Mouse (Mus musculus) liver, embryonic 14.5 days (tissue): ENCODE results near the gene Man1c1.

Experiments used
- CTCF ChIP-seq: IDR thresholded peaks from 2 replicates; pipeline ENCODE4 v1.5.1; 2016; ENCODE audit warnings: antibody characterized with exemption, low read depth, control low read depth
- EP300 ChIP-seq: IDR thresholded peaks from 2 replicates; pipeline ENCODE4 v1.6.1; 2016; ENCODE audit warnings: antibody characterized with exemption, low read depth

DNA sequence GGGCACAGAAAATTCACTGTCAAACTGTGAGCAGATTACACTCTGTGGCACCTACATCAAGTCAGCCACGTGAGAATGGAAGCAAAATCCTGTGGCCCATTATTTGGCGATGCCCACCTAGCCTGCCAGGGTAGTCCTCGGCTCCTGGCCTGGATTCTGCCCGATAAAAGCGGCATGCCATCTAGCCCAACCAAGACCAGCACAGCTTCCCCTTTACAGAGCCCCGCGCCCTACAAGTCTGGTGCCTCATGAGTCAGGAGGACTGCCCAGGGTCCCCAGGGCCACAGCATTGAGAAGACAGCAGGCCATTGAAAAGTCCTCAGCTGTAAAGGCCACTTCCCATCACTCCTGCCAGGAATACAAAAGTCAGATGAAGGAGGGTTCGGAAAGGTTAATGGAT, 31.8 kb downstream of the Man1c1 start:
- TF ChIP-seq EP300 (no peak), CTCF (no peak)
